Mouse (Mus musculus) kidney, embryonic 16.5 days (tissue): ENCODE results near the gene Rec8. TPM values are rescaled to one million over a fixed set of nuclear protein-coding genes. Genes with fewer than 3 reads are reported as not detected.

ENCODE experiments used
- ATAC-seq: fragments of 200-750 bp; cut with Nextera tagmentation; 2 replicates; pipeline ENCODE4 v1.8.0; 2017; ENCODE audit warnings: moderate TSS enrichment; ENCODE audit not compliant: low FRiP score, low TSS enrichment
- H3K27ac ChIP-seq: fragments of 300-500 bp; sonication (generic); 2 replicates; pipeline ENCODE4 v1.5.1; 2014; ENCODE audit warnings: low read length
- H3K27me3 ChIP-seq: fragments of 300-500 bp; sonication (generic); 2 replicates; pipeline ENCODE4 v1.6.1; 2014; ENCODE audit warnings: low read length, control low read depth, mixed read lengths; ENCODE audit not compliant: insufficient read depth
- H3K36me3 ChIP-seq: fragments of 300-500 bp; sonication (generic); 2 replicates; pipeline ENCODE4 v1.6.1; 2014; ENCODE audit warnings: low read length, control low read depth, mixed read lengths; ENCODE audit not compliant: insufficient read depth
- H3K4me1 ChIP-seq: fragments of 300-500 bp; sonication (generic); 2 replicates; pipeline ENCODE4 v1.6.1; 2014; ENCODE audit warnings: low read length, control low read depth, mixed read lengths; ENCODE audit not compliant: insufficient read depth
- H3K4me2 ChIP-seq: fragments of 300-500 bp; sonication (generic); replicated peaks from 2 replicates; pipeline ENCODE4 v1.6.1; 2014; ENCODE audit warnings: low read depth, low read length
- H3K4me3 ChIP-seq: fragments of 300-500 bp; sonication (generic); 2 replicates; pipeline ENCODE4 v1.5.1; 2014; ENCODE audit warnings: mild to moderate bottlenecking, low read length
- H3K9ac ChIP-seq: fragments of 300-500 bp; sonication (generic); replicated peaks from 2 replicates; pipeline ENCODE4 v1.6.1; 2014; ENCODE audit warnings: low read length
- H3K9me3 ChIP-seq: fragments of 300-500 bp; sonication (generic); 2 replicates; pipeline ENCODE4 v1.6.1; 2016; ENCODE audit warnings: low read length, control low read depth
- WGBS: fragments of 180-500 bp; shearing (Covaris S2); extraction: QIAGEN DNeasy Blood & Tissue Kit; methylation state at CpG from one replicate; pipeline ENCODE4 v1.1.7; 2014; 5-methylcytosine and 5-hydroxymethylcytosine counted together
- polyA plus RNA-seq: library from polyadenylated mRNA; unstranded; fragments of >200 nt; fragmentation: Nextera tagmentation; extraction: Ambion mirVana; gene quantifications from 2 replicates; pipeline ENCODE4 v1.2.1, GENCODE M21; 2015

Rec8 gene
- polyA plus RNA-seq, 1 experiment from 2014 or later, result 23.0 TPM

DNA sequence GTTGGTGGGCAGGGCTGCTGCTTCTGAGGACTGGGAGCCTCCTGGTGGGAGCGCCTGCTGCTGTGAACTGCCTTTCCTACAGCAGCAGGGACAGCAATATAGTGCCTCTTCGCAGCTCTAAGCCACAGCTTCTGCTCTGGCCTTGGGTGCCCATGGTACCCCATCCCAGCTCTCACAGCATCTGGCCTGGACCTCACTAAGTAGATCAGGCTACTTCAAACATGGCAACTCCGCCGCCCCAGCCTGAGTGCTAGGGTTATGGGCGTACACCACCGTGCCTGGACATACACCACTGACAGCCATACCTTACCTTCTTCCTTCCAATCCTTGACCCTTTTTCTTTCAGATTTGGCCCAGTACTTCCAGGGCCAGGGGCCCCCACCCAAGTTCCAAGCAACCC lies 9.5 kb upstream of the Rec8 start:
- Histone ChIP-seq H3K4me2 (no peak overlapping the region), H3K36me3 (peaks cover 33% of the 10 kb centered on the region), H3K9me3 (no peaks in the 10 kb centered on the region), H3K4me1 (peaks cover 12% of the 10 kb centered on the region), H3K27me3 (no peaks in the 10 kb centered on the region), H3K9ac (no peak overlapping the region), H3K4me3 (no peak overlapping the region), H3K27ac (no peak overlapping the region)
- ATAC-seq, result no peak
- whole genome bisulfite sequencing, result 94% methylated on average over 6 of the region's 6 CpGs

DNA sequence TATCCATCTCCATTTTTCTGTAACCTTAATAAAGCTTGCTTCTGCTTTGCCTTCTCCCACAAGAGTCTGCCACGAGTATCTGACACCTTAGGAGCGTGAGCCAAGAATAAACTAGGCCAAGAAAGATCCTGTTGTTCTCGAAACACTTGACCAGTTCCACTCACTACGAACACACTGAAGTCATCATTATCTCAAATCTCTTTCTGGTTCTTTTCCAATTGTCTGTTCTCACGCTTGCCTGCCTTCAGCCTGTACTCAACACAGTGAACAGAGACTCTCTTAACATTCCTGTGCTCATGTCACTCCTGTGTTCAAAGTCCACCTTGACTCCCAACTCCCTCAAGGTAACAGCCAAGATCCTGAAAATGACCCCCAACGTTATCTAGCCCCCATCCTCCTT lies 4.5 kb upstream of the Rec8 start:
- H3K4me3 ChIP-seq, result no peak overlapping the region
- H3K4me1 ChIP-seq, result 0 out of 2 replicates have a peak, but pooled peaks cover 5% of the 10 kb centered on the region
- no peak overlapping the region for H3K4me2 ChIP-seq
- no peak overlapping the region for H3K9ac ChIP-seq
- H3K27me3 ChIP-seq, result no peaks in the 10 kb centered on the region
- no peak overlapping the region for H3K27ac ChIP-seq
- ATAC-seq, result no peak
- H3K36me3 ChIP-seq, result peaks cover 8% of the 10 kb centered on the region; the same call in 1 of the 2 replicates
- H3K9me3 ChIP-seq, result no peaks in the 10 kb centered on the region
- 58% methylated on average over 6 of the region's 6 CpGs for WGBS

DNA sequence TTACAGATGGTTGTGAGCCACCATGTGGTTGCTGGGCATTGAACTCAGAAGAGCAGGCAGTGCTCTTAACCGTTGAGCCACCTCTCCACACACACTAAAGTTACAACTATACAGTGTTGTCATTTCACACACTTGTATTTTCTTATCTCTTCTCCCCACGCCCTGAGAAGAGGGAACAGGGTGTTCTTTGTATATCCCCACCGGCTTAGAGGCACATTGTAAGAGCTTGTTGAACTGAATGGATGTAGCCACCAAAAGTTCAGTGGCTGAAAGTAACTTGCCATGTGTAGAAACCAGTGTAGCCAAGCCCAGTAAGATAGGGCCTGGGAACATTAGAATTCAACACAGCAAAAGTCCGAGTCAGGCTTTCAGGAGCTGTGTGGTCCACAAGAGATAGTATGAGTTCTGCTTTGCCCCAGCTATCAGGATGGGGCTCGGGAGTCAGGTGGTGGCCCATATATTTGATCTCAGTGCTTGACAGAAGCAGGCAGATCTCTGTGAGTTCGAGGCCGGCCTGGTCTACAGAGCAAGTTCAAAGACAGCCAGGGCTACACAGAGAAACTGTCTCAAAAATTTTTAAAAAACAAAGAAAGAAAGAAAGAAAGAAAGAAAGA lies 3.2 kb upstream of the Rec8 start:
- ATAC-seq, result no peak
- WGBS, result 82% methylated on average over 7 of the region's 7 CpGs
- no peak overlapping the region for H3K4me3 ChIP-seq
- H3K4me2 ChIP-seq, result no peak overlapping the region
- H3K9me3 ChIP-seq, result no peaks in the 10 kb centered on the region
- H3K4me1 ChIP-seq, result 0 out of 2 replicates have a peak, but pooled peaks cover 5% of the 10 kb centered on the region
- H3K27me3 ChIP-seq, result no peaks in the 10 kb centered on the region
- H3K27ac ChIP-seq, result no peak overlapping the region
- H3K9ac ChIP-seq, result no peak overlapping the region
- no peaks in the 10 kb centered on the region for H3K36me3 ChIP-seq

DNA sequence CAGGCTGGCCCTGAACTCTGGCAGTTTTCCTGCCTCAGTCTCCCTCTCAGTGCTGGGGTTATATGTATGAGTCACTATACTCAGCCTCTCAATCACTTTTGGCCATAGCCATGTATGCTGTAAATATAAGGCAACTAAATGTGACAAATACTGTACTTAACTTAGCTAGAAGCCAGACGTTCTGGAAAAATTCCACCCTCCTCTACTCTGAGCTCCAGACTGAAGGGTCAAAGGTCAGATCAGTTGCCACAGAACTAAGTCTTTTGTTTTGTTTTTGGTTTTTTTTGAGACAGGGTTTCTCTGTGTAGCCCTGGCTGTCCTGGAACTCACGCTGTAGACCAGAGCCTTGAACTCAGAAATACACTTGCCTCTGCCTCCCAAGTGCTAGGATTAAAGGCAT lies 2.0 kb upstream of the Rec8 start:
- Histone ChIP-seq H3K27me3 (no peaks in the 10 kb centered on the region), H3K4me2 (no peak overlapping the region), H3K36me3 (no peaks in the 10 kb centered on the region), H3K9ac (no peak overlapping the region), H3K4me3 (no peak overlapping the region), H3K4me1 (0 out of 2 replicates have a peak, but pooled peaks cover 5% of the 10 kb centered on the region), H3K9me3 (no peaks in the 10 kb centered on the region), H3K27ac (no peak overlapping the region)
- no peak for ATAC-seq
- WGBS, result 40% methylated on average over 2 of the region's 2 CpGs

DNA sequence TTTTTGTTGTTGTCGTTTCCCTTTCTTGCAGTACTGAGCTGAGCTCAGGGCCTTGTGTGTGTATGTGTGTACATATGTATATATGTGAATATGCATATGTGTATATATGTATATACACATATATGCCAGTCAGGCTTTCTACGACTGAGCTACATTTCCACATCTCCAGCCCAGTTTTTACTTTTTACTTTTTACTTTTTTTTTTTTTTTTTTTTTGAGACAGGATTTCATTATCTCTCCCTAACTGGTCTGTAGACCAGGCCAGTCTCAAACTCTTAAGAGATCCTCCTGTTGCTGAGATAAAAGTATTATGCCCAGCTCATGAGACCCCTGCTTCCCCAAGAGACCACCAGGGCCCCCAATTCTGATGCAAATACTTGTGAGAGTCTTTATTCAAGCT lies 993 bp upstream of the Rec8 start:
- no peak overlapping the region for H3K27ac ChIP-seq
- WGBS, result 80% methylated on average over 2 of the region's 2 CpGs

DNA sequence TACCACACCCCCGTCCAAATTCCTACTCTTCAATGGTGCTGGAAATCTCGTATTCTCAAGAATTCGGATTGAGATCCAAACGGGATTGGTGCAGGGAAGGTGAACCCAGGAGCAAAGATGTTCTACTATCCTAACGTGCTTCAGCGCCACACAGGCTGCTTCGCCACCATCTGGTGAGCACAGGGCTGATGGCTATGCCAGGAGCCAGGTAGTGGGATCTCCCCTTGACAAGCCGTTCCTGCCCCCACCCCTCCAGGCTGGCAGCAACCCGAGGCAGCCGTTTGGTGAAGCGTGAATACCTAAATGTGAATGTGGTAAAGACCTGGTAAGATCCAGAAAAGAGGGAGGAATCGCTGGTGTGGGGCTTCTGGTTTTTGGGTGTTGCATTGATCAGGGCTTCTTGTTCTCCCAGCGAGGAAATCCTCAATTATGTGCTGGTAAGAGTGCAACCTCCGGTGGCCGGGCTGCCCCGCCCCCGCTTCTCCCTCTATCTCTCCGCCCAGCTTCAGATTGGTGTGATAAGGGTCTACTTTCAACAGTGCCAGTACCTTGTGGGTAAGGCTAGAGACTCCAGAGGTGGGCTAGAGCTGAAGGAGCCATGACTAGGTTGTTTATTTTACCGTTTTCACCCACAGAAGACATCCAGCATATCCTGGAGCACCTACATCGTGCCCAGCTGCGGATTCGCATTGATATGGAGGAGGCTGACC lies 804 bp downstream of the Rec8 start:
- peak overlapping the region; percentile 18 for H3K9ac ChIP-seq
- 38% methylated on average over 22 of the region's 22 CpGs for WGBS
- peak overlapping the region; percentile 38 for H3K4me3 ChIP-seq
- H3K36me3 ChIP-seq, result peaks cover 3% of the 10 kb centered on the region; the same call in 1 of the 2 replicates
- ATAC-seq, result peak; percentile 43; the same call in 1 of the 2 replicates
- H3K27ac ChIP-seq, result peak overlapping the region; percentile 13; the same call in 1 of the 2 replicates
- H3K27me3 ChIP-seq, result no peaks in the 10 kb centered on the region
- H3K4me1 ChIP-seq, result 0 out of 2 replicates have a peak, but pooled peaks cover 5% of the 10 kb centered on the region
- peak overlapping the region; percentile 49 for H3K4me2 ChIP-seq
- no peaks in the 10 kb centered on the region for H3K9me3 ChIP-seq

More for the DNA sequence above, 993 bp upstream of the Rec8 start:
- Histone ChIP-seq H3K27me3 (no peaks in the 10 kb centered on the region), H3K4me1 (0 out of 2 replicates have a peak, but pooled peaks cover 5% of the 10 kb centered on the region), H3K4me2 (no peak overlapping the region), H3K9me3 (no peaks in the 10 kb centered on the region), H3K9ac (no peak overlapping the region), H3K4me3 (no peak overlapping the region), H3K36me3 (no peaks in the 10 kb centered on the region)
- no peak for ATAC-seq

DNA sequence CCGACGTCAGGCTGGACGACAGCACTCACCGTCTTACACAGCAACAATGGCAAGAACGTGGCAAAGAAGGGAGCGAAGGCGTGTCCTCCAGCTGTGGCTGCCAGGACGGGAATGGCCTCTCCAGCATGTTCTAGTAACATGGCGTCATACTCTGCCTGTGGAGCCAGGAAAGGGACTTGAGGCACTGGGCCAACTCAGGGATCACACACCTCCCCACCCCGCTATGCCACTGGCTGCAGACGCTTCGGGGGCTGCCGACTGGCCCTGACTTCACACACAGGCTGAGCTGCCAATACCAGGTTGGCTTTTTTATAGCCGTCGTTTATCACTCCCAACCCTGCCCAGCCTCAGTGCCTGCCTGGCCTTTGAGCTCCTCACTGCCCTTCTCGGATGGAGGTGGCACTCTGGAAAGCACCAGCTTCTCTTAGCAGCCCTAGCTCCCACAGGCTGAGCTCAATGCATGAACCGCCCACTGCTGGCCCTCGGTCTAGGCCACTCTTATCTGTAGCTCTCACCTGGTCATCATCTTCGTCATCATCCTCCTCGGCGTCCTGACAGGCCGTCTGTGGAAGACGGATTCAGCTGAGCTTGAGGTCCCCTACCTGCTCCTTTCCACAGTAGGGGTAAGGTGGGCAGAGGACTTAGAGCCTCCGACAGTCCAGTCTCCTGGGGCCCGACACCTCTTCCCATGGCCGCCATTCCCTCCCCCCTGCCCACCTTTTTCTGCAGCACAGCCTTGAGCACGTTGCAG lies 10.4 kb downstream of the Rec8 start:
- Histone ChIP-seq H3K9me3 (no peaks in the 10 kb centered on the region), H3K36me3 (peaks cover 93% of the 10 kb centered on the region), H3K9ac (no peak overlapping the region), H3K27me3 (no peaks in the 10 kb centered on the region), H3K4me1 (no peaks in the 10 kb centered on the region), H3K4me3 (no peak overlapping the region), H3K4me2 (no peak overlapping the region), H3K27ac (no peak overlapping the region)
- 76% methylated on average over 27 of the region's 27 CpGs for WGBS
- no peak for ATAC-seq

DNA sequence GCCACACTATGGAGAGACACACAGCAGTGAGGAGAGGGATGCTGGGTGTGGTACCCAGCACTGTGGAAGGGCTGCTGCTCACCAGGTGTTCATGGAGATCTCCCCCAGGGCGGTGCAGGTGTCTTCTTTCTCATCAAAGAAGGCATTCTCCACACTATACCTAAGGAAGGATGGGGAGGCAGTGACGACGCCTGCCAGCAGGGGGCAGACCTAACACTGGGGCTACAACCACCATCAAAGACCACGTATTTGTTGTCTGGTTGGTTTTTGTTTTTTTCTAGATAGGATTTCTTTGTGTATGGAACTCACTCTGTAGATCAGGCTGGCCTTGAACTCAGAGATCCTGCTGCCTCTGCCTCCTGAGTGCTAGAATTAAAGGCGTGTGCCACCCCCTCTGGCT lies 11.5 kb downstream of the Rec8 start:
- Histone ChIP-seq H3K27me3 (no peaks in the 10 kb centered on the region), H3K9ac (no peak overlapping the region), H3K27ac (no peak overlapping the region), H3K4me1 (peaks cover 1% of the 10 kb centered on the region), H3K4me2 (no peak overlapping the region), H3K36me3 (peaks cover 88% of the 10 kb centered on the region), H3K9me3 (no peaks in the 10 kb centered on the region), H3K4me3 (no peak overlapping the region)
- 60% methylated on average over 5 of the region's 5 CpGs for WGBS
- no peak for ATAC-seq

DNA sequence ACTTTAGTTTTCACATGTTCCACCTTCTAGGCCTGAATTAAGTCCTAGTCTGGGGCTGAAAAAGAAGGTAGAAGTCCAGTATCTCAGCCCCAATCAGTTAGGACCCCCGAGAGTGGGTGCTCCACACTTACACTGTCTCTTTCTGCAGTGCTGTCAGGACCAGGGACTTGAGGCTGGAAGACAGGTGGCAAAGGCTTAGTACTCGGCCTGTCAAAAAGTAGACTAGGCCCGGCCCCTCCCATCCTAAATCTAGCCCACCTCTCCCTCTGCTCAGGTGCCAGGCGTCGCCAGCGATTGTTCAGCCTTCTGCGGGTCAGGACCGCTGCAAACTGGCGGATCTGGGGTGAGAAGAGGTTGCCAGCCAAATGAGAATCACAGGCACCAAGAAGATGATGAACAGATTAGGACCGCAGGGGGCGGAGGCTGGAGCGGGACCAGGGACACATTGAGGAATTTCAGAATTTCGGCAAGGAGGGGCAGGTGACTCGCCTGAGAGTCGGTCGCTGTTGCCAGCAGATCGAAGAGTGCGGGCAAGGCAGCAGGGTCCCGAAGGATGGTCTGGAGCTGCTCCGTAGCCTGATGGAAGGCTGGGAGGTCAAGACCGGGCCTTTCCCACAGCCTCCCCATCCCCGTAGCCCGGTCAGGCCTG lies 17.2 kb downstream of the Rec8 start:
- peak overlapping the region; percentile 72; the same call in 1 of the 2 replicates for H3K27ac ChIP-seq
- peak overlapping the region; percentile 83 for H3K9ac ChIP-seq
- 2% methylated on average over 23 of the region's 23 CpGs for WGBS
- H3K4me2 ChIP-seq, result peak overlapping the region; percentile 86
- H3K4me3 ChIP-seq, result peak overlapping the region; percentile 76
- H3K36me3 ChIP-seq, result peaks cover 57% of the 10 kb centered on the region
- peak; percentile 60 for ATAC-seq
- peaks cover 9% of the 10 kb centered on the region for H3K4me1 ChIP-seq
- no peaks in the 10 kb centered on the region for H3K27me3 ChIP-seq
- no peaks in the 10 kb centered on the region for H3K9me3 ChIP-seq
